Mouse (Mus musculus): Measurements from ENCODE around the gene Bcas3. TPM values are rescaled to one million over a fixed set of nuclear protein-coding genes. Genes with fewer than 3 reads are reported as not detected.

The Bcas3 gene
- polyA plus RNA-seq, 1 experiment from 2014 or later = 27.7 TPM

Small RNAs within 50 kb of the gene (microRNA-seq; reads per million reads assigned to microRNA genes)
- not detected for gene Mir5110

Other genes with a start within 250 kb of the Bcas3 start
- gene Usp32, start 213.0 kb upstream of the Bcas3 start, polyA plus RNA-seq (2016; fragmentation: Nextera tagmentation; extraction: Ambion mirVana) = 3.7 and 4.0 TPM in 2 replicates
- 0.40 and 0.46 TPM in 2 replicates for gene 1700125H20Rik, start 182.8 kb upstream of the Bcas3 start, polyA plus RNA-seq (2016; fragmentation: Nextera tagmentation; extraction: Ambion mirVana)
- 42.7 and 46.2 TPM in 2 replicates for gene Appbp2, start 118.0 kb upstream of the Bcas3 start, polyA plus RNA-seq (2016; fragmentation: Nextera tagmentation; extraction: Ambion mirVana)
- gene Ppm1d, start 41.9 kb upstream of the Bcas3 start, polyA plus RNA-seq (2016; fragmentation: Nextera tagmentation; extraction: Ambion mirVana) = 21.4 and 22.7 TPM in 2 replicates